Mouse (Mus musculus) lung, postnatal 0 days (tissue): ENCODE data around the gene Nfil3. TPM values are rescaled to one million over a fixed set of nuclear protein-coding genes. Genes with fewer than 3 reads are reported as not detected.

Experiments used
- ATAC-seq: fragments of 200-750 bp; cut with Nextera tagmentation; 2 replicates; pipeline ENCODE4 v1.8.0; 2017; ENCODE audit warnings: moderate library complexity
- DNase-seq: peaks from one replicate; pipeline ENCODE4 v3.0.0-alpha.2; 2016; ENCODE audit warnings: low spot score
- H3K27ac ChIP-seq: fragments of 300-500 bp; sonication (generic); 2 replicates; pipeline ENCODE4 v1.5.1; 2014; ENCODE audit warnings: antibody characterized with exemption, mild to moderate bottlenecking, low read length, mixed read lengths
- H3K27me3 ChIP-seq: fragments of 300-500 bp; sonication (generic); replicated peaks from 2 replicates; pipeline ENCODE4 v1.6.1; 2014; ENCODE audit warnings: low read length, mixed read lengths; ENCODE audit not compliant: insufficient read depth
- H3K36me3 ChIP-seq: fragments of 300-500 bp; sonication (generic); 2 replicates; pipeline ENCODE4 v1.6.1; 2014; ENCODE audit warnings: low read length, mixed read lengths; ENCODE audit not compliant: insufficient read depth
- H3K4me1 ChIP-seq: fragments of 300-500 bp; sonication (generic); 2 replicates; pipeline ENCODE4 v1.6.1; 2014; ENCODE audit warnings: antibody characterized with exemption, low read depth, low read length, mixed read lengths; ENCODE audit not compliant: insufficient read depth
- H3K4me2 ChIP-seq: fragments of 300-500 bp; sonication (generic); replicated peaks from 2 replicates; pipeline ENCODE4 v1.6.1; 2014; ENCODE audit warnings: low read depth, mild to moderate bottlenecking, low read length, moderate library complexity, mixed read lengths
- H3K4me3 ChIP-seq: fragments of 300-500 bp; sonication (generic); 2 replicates; pipeline ENCODE4 v1.5.1; 2014; ENCODE audit warnings: low read depth, low read length
- H3K9ac ChIP-seq: fragments of 300-500 bp; sonication (generic); replicated peaks from 2 replicates; pipeline ENCODE4 v1.6.1; 2014; ENCODE audit warnings: low read depth, mild to moderate bottlenecking
- H3K9me3 ChIP-seq: fragments of 300-500 bp; sonication (generic); 2 replicates; pipeline ENCODE4 v1.6.1; 2016; ENCODE audit warnings: low read length, mixed read lengths
- CTCF ChIP-seq: IDR thresholded peaks from 2 replicates; pipeline ENCODE4 v1.5.1; 2016; ENCODE audit warnings: antibody characterized with exemption, mild to moderate bottlenecking
- EP300 ChIP-seq: IDR thresholded peaks from 2 replicates; pipeline ENCODE4 v1.6.1; 2016; ENCODE audit warnings: antibody characterized with exemption, mild to moderate bottlenecking, control low read depth
- WGBS: fragments of 180-500 bp; shearing (Covaris S2); extraction: QIAGEN DNeasy Blood & Tissue Kit; methylation state at CpG from one replicate; pipeline ENCODE4 v1.1.7; 2014; 5-methylcytosine and 5-hydroxymethylcytosine counted together
- polyA plus RNA-seq: library from polyadenylated mRNA; unstranded; fragments of >200 nt; fragmentation: Nextera tagmentation; extraction: Ambion mirVana; gene quantifications from 2 replicates; pipeline ENCODE4 v1.2.1, GENCODE M21; 2015

Nfil3 gene
- polyA plus RNA-seq, 1 experiment from 2014 or later: 18.7 TPM

DNA sequence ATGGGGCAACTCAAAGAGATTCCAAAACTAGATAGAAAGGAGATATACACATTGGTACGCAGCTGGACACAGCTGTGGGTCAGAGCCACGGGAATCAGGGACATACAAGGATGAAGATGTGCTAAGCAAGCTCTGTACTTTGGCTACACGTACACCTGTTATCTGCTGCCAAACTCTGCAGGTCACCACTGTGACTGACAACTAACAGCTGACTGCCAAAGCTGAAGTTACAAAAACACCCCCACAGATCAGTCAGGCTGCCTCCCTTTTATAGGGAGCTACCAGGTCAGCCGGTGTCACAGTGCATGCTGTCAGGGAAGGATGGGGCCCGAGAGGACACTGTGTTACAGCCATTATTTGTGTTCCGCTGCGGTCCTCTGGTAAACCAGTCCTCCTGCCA lies 39.9 kb downstream of the Nfil3 start:
- ATAC-seq (no peak), DNase-seq (no peak)
- no peak for TF ChIP-seq EP300
- no peak for TF ChIP-seq CTCF
- Histone ChIP-seq H3K27me3 (no peaks in the 10 kb centered on the region), H3K36me3 (no peaks in the 10 kb centered on the region), H3K4me2 (no peak overlapping the region), H3K27ac (no peak overlapping the region), H3K4me3 (no peak overlapping the region), H3K9ac (no peak overlapping the region), H3K9me3 (no peaks in the 10 kb centered on the region), H3K4me1 (no peaks in the 10 kb centered on the region)
- WGBS: 70% methylated on average over 7 of the region's 7 CpGs

DNA sequence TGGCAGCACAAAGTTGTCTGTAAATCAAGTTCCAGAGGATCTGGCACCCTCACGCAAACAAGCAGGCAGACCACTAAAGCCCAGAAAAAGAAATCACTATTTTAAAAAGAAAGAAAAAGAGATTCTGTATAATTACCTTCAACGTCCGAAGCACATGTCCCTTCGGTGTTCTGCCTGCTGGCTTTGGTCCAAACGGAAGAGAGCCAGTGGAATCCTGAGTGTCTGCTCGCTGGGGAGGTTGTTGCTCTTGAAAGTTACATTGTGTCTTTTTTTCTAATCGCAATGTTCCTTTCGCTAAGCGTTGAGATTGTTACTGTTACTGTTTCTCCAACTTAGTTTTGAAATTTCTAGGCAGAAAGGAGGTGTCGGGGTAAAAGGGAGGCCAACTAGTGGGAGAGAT lies 50.3 kb downstream of the Nfil3 start:
- DNase-seq: no peak

DNA sequence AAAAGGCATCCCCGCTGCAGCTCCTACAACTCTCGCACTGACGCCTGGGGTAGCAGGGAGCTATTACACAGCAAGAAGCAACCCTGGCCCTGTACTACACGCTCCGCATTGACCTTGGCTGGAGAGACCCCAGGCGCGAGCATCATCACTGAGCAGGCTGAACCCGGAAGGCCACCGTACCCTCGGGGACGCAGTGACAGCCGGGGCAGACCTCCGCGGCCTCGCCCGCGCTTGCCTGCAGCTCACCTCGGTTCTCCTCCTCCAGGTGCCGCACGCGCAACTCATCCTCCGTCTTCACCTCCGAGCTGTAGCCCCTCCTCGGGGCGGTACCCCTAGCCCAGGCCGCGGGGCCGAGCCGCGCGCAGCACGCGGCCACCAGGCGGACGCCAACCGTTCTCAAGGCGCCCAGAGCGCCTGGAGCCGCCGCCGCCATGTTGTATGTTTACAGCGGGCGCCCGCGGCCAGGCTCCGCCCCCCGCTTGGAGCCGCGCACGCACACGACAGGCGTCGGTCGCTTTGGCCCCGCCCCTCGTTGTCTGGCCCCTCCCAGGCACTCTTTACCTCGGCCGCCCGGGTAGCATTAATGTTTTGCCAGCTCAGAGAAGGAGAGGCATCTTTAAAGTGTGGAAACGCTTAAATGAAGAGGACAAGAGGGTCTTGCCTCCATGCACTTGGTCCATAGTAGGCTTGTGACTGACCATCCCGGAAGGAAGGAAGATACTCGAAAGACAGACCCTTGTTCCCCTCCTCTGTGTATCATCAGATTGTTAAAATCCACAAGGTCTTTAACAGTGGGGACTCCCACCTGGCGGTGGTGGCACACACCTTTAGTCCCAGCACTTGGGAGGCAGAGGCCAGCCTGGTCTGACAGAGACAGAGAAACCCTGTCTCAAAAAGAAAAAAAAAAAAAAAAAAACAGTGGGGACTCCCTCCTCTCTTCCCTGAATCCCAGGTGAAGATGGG lies 51.4 kb downstream of the Nfil3 start, which contains the start of gene Auh:
TSS of gene Auh (minus strand) at position 473 of the 963 bp plus-strand sequence.
- peak within 1 kb of the TSS; percentile 67 for H3K4me2 ChIP-seq
- peaks cover 5% of the 10 kb centered on the region; the same call in 1 of the 2 replicates for H3K4me1 ChIP-seq
- no peaks in the 10 kb centered on the region for H3K9me3 ChIP-seq
- DNase-seq: peak; percentile 96
- peak within 1 kb of the TSS; percentile 83 for H3K4me3 ChIP-seq
- peak within 1 kb of the TSS; percentile 72 for H3K27ac ChIP-seq
- H3K9ac ChIP-seq: peak within 1 kb of the TSS; percentile 61
- ATAC-seq: peak; percentile 99
- TF ChIP-seq EP300 (no peak), CTCF (peak; percentile 52)
- under 1% methylated on average over 52 of the region's 63 CpGs for WGBS
- no peaks in the 10 kb centered on the region for H3K36me3 ChIP-seq
- H3K27me3 ChIP-seq: no peaks in the 10 kb centered on the region

More for the DNA sequence above, 50.3 kb downstream of the Nfil3 start:
- H3K36me3 ChIP-seq: no peaks in the 10 kb centered on the region
- no peak overlapping the region for H3K9ac ChIP-seq
- H3K4me2 ChIP-seq: no peak overlapping the region
- peaks cover 5% of the 10 kb centered on the region; the same call in 1 of the 2 replicates for H3K4me1 ChIP-seq
- no peaks in the 10 kb centered on the region for H3K9me3 ChIP-seq
- TF ChIP-seq CTCF (no peak), EP300 (no peak)
- no peak overlapping the region for H3K27ac ChIP-seq
- ATAC-seq: no peak
- H3K4me3 ChIP-seq: no peak overlapping the region
- 39% methylated on average over 10 of the region's 10 CpGs for WGBS
- H3K27me3 ChIP-seq: no peaks in the 10 kb centered on the region

DNA sequence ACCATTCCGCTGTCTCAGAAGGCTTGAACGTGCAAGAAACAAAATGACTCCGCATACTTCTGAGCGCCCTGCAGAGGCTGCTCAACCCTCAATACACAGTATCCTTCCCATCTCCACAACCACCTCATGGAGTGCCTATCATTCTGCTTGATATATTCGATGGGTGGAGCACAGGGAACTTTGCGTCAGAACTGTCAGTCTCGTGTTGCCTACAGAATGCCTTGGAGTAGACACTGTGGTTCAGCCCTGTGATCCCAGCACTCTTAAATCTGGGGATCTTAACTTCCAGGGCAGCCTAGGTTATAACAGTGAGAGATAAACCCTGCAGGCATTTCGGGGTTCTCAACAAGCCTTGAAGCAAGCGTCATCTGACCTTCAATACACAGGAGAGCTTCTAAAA lies 52.5 kb downstream of the Nfil3 start:
- no peaks in the 10 kb centered on the region for H3K36me3 ChIP-seq
- H3K4me2 ChIP-seq: peak overlapping the region; percentile 67
- H3K27ac ChIP-seq: no peak overlapping the region
- peaks cover 5% of the 10 kb centered on the region; the same call in 1 of the 2 replicates for H3K4me1 ChIP-seq
- H3K9me3 ChIP-seq: no peaks in the 10 kb centered on the region
- ATAC-seq (no peak), DNase-seq (no peak)
- H3K27me3 ChIP-seq: no peaks in the 10 kb centered on the region
- WGBS: 59% methylated on average over 9 of the region's 9 CpGs
- peak overlapping the region; percentile 83; the same call in 1 of the 2 replicates for H3K4me3 ChIP-seq
- no peak for TF ChIP-seq EP300
- no peak for TF ChIP-seq CTCF
- H3K9ac ChIP-seq: peak overlapping the region; percentile 61; the same call in 1 of the 2 replicates

DNA sequence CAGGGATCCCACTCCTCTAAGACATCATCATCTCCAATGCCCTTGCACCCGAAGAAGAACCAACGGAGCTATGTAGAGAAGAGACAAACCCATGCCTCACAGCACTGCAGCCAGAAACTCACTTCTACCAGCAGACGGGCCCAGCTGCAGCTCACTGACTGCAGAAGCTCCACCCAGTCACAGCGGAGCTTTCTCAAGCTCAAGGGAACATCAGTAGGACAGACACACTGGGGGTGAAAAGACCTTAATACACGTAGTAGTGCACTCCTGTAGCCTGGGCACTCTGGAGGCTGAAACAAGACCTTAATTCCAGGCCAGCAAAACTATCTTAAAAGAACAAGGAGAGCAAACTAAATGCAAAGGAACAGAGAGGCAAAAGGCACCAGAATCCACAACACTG lies 56.4 kb downstream of the Nfil3 start:
- 79% methylated on average over 5 of the region's 5 CpGs for WGBS
- no peak for TF ChIP-seq CTCF
- no peak for TF ChIP-seq EP300
- ATAC-seq: no peak

DNA sequence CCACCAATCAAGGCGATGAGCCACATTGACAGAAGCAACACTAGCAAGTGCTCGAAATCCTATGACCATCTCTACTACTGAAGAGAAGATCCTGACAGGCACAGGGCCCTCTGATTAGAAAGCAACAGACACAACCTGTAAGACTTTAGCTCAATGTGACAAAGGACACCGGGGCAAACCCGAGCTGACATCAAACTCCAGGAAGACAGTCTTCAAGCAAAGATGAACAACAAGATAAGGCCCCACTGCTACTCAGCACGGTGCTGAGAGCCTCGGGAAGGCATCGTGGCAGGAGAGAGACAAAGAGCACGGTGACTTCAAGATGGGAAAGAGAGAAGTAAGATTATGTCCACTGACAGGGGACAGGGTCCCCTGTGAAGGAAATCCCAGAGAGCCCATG lies 58.9 kb downstream of the Nfil3 start:
- H3K36me3 ChIP-seq: peaks cover 4% of the 10 kb centered on the region; the same call in 1 of the 2 replicates
- H3K4me3 ChIP-seq: no peak overlapping the region
- H3K4me1 ChIP-seq: no peaks in the 10 kb centered on the region
- no peaks in the 10 kb centered on the region for H3K9me3 ChIP-seq
- no peak overlapping the region for H3K4me2 ChIP-seq
- WGBS: 53% methylated on average over 8 of the region's 8 CpGs
- H3K27ac ChIP-seq: no peak overlapping the region
- no peak for ATAC-seq
- no peaks in the 10 kb centered on the region for H3K27me3 ChIP-seq
- no peak for TF ChIP-seq EP300
- TF ChIP-seq CTCF: no peak
- H3K9ac ChIP-seq: no peak overlapping the region
- DNase-seq: no peak

More for the DNA sequence above, 56.4 kb downstream of the Nfil3 start:
- Histone ChIP-seq H3K9me3 (no peaks in the 10 kb centered on the region), H3K27ac (no peak overlapping the region), H3K4me3 (no peak overlapping the region), H3K9ac (no peak overlapping the region), H3K4me1 (peaks cover 5% of the 10 kb centered on the region; the same call in 1 of the 2 replicates), H3K27me3 (no peaks in the 10 kb centered on the region), H3K36me3 (no peaks in the 10 kb centered on the region), H3K4me2 (no peak overlapping the region)
- DNase-seq: no peak
